Mouse (Mus musculus): Measurements from ENCODE around the gene Fxyd2.

Fxyd2 gene

DNA sequence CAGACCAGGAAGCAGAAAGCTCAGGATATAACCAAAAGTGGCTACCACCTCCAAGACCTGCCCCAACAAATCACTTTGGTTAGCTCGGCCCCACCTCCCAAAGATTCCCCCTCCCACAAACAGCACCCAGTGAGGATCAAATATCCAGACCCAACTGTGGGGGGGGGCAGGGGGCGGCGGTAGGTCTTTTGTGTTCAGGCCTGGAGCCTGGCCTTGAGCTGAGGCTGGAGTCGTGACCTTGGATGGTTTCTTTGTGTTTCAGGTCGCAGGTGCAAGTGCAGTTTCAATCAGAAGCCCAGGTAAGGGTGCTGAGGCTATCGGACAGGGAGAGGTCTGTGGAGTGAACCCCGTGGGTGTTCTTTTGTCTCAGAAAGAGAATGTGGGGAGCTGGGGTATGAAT lies 8.2 kb upstream of the Fxyd2 start:
- no peak for DNase-seq (ENCODE audit: low read depth, low spot score)

DNA sequence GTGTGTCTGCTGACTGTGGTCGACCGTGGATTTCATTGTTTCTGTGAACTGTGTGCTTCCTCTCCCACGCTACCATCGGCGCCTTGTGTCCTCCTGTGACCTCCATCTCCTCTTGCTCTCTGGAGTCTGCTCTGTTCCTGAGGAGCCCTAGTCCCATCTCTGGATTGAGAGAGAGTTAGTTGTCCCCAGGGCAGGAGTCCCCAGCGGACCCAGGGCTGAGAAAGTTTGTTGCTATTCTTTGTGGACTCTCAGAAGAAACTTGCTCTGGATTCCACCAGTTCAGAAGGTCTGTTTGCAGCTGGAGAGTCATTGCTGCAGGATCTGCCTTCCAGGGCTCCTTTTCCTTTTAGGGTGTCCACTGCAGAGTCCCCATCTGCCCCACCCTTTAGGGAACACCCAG lies 4.3 kb upstream of the Fxyd2 start:
- DNase-seq (ENCODE audit: low read depth, low spot score), result no peak

DNA sequence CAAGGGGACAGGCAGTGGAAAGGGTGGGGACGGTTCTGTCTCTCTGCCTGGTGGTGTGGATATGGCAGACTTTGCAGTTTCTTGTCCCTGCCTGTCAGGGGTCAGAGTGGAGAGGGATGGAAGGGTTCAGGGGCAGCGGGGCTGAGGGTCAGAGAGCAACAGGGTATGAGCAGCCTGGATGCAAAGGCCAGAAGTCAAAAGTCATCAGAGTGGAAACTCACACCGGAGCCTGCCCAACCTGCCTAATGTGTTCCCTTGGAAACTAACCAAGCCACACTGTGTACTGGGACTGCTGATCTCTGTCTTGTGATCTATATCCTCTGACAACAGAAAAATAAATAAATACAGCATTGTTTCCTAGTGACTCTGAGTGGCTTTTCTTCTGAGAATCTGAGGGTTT lies 3.7 kb upstream of the Fxyd2 start:
- no peak for DNase-seq (ENCODE audit: low read depth, low spot score)

DNA sequence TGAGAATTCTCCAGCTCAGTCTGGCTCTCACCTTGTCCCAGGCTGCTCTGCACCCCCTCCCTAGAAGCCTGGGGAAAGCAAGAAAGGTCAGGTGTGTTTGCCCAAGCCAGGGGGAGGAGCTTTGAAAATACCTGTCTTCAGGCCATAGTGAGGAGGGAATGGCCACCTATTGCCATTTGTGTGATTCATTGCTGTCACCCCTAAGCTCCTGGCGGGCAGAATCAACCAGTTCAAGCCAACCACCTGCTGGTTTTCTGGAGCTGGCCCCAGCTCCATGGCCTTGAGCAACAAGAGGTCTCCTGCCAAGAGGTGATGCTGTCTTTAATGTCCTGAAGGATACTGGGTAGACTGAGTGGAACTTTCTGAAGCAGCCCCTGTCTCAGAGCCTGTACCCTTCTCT lies 1.1 kb upstream of the Fxyd2 start:
- no peak for DNase-seq (ENCODE audit: low read depth, low spot score)

DNA sequence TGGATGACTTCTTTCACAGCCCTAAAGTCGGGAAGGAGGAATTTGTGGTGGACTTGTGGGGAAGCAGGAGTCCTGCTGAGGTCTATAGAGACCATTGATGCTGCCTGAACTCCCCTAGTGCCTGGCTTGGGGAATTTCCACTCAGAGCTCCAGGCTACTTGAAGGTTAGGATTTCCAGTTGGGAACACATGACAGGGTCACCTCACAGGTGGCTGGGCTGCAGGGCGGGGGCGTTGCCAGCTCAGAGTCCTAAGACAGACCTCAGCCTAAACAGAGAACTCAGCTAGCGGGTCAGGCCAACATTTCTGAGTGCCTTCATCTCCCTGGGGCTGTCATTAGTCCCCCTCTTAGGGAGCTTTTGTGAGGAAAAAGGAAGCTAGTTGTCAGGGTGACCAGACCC lies 2.4 kb downstream of the Fxyd2 start:
- DNase-seq (ENCODE audit: low read depth, low spot score), result no peak

DNA sequence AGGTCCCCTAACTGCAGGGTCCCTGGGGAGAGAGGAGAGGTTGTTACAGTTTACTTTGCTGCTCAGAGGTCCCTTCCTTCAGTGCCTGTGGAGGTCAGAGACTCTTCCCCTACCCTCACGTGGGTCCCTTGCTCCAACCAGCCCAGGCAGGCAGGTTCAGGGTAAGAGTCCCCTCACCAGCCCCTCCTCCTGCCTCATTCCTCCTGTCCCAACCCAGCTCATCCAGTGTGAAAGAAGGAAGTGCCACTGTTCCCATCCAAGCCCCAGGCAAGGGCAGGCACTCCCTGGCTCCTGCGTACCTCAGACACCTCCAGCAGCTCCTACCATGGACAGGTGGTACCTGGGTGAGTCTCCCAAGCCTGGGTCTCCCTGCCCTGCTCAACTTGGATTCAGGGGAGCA lies 3.5 kb downstream of the Fxyd2 start:
- DNase-seq (ENCODE audit: low read depth, low spot score), result no peak

DNA sequence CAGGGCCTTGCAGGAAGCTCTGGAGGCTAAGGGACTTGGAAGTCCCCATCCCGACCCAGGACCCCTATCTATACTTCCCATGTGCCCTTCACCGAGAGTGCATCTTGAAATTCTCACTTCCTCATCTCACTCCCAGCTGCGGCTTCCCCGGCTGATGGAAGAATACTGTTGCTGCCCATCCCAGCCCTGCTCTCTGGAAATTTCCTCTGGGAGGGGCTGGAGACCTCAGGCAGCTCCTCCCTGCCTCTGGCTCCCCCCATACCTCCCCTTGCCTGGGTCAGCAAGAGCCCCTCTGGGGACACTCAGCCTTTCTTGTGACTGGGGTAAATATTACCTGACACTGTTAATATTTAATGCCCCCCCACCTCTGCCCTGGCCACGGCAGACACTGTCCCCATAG lies 6.2 kb downstream of the Fxyd2 start:
- DNase-seq (ENCODE audit: low read depth, low spot score), result no peak

DNA sequence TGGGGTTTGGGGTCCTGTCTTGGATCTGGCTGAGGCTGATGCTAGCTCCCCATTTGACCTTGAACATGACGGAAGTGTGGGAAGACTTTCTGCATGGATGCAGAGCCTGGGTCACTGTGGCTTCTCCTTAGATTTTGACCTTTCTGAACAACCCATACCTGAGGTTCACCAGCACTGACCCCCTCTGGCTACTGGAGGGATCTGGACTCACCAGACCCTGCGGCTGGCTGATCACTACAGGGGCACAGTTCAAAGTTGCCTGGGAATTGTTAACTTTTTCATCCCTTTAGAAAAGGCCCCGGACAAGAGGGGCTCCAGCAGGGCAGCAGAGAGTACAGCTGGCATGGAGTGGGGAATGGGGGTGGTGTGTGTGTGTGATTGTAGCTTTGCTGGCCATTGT lies 7.3 kb downstream of the Fxyd2 start:
- DNase-seq (ENCODE audit: low read depth, low spot score), result no peak

DNA sequence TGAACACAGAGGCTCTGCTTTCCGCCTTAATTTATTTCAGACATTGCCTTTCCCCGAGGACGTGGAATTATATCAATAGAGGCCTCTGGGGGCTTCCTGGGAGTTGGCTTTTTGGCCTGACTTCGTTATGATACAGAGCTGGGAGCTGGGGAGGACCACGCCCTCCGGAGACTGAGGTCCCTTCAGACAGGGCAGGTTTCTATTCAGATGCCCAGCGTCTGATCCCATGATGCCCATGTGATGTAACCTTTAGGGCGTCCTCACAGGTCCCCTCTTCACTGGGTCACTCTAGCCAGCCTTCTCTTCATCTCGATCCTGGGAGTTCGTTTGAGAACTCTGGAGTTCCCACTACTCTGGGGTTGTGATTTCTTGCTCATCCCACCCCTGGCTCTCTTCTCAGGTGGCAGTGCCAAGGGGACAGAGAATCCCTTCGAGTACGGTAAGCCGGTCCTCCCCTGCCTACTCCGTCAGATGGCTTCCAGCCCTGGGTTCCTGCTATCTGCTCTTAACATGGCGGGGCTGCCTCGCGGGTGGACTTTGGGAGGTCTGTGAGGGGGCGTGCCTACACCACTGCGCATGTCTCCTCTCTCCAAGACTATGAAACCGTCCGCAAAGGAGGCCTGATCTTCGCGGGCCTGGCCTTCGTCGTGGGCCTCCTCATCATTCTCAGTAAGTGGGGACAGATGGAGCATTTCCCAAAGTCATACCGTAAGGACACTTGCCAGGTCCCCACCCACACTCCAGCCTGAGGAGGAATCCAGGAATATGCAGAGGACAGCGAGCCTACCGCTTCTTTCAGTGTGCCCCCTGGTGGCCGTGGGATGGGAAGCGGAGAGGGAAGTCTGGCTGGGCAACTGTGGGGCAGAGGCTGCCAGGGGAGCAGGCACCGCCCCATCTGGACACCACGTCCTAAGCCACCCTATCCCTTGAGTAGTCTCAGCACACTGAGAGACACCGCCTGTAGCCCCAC lies 8.5 kb downstream of the Fxyd2 start:
- peak; percentile 67 for DNase-seq (ENCODE audit: low read depth, low spot score)

DNA sequence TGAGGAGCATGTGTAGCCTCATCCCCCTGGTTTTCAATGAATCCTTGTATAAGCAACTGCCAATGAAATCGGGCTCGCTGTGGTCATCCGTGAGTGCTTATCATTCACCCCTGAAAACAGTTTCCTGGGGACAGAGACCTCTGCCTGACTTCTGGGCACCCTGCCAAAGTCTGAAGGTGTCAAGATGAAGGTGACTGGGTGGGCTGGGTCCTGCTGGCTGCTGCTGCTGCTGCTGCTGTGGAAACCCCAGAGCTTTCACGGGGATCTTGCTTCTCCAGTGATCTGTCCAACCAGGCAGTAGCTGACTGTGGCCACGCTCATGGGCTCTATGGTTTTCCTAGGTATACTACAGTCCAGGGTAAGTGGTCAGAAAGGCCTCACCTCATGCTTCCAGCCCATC lies 10.7 kb downstream of the Fxyd2 start:
- no peak for DNase-seq (ENCODE audit: low read depth, low spot score)

DNA sequence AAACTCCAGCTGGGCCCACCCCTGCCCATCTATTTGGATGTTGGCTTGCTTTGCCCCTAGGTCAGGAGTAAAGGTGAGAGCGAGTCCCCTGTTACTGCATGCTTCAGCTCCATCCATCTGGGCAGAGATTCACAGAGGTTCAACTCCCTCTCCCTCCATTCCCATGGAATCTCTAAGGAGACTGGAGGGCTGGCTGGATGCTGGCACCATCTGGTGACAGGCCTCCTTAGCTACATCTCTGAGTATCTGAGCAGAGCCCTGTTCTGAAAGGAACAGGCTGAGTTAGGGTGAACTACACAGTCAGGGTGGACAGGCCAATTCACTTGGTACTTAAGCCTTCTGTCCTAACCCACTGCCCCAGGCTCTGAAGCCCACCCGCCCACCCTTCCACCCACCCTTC lies 11.1 kb downstream of the Fxyd2 start:
- DNase-seq (ENCODE audit: low read depth, low spot score), result no peak

DNA sequence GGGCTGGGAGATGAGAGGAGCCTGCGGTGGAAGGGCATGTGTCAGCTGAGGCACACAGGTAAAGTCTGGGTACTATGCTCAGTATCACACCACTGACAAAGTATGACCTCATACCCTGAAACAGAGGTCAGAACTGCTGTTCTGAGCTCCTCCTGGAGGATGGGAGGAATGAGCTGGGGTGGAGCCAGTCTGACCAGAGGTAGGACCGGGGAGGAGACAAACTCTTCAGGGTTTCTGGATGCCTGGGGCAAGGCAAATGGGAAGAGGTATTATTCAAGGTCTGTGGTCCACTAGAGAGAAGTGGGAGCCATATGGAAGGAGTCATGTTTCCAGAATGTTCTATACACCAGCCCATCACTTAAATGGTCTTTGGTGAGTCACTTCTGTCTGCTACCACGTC lies 11.6 kb downstream of the Fxyd2 start:
- DNase-seq (ENCODE audit: low read depth, low spot score), result no peak

DNA sequence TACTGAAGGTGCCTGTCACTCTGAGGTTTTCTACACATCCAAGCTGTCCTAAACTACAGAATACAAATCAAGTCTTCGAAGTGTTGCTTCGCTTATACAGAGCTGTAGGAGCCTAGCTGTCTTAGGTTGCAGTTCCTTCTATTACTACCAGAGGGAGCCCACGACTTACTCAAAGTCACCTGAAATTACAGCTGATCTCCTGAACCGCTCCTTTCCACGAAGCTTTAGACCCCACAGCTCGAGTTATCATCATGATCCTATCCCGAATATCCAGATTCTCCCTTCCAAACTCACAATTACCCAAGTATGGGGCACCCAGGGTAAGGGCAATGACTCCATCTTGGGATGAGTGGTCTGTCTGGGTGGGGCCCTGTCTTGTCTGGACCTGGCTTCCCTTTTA lies 12.3 kb downstream of the Fxyd2 start:
- DNase-seq (ENCODE audit: low read depth, low spot score), result peak; percentile 44

DNA sequence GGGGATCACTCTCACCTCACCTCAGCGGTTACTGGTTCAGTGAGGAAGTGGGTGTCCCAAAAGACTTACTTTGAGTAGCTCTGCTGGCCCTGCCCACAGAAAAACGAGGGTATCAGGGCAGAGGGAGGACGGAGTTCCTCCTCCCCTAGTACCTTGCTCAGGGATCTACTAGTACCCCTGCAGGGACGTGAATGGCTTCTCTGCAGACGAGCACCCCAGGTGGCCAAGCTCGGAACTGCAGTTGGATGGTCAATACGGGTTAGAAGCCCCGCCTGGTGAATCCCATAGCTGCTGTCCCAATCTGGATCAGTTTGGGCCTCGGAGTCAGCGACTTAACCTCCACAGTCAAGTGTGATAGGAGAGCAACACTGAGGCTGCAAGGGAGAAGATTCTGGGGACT lies 12.8 kb downstream of the Fxyd2 start:
- peak; percentile 70 for DNase-seq (ENCODE audit: low read depth, low spot score)

DNA sequence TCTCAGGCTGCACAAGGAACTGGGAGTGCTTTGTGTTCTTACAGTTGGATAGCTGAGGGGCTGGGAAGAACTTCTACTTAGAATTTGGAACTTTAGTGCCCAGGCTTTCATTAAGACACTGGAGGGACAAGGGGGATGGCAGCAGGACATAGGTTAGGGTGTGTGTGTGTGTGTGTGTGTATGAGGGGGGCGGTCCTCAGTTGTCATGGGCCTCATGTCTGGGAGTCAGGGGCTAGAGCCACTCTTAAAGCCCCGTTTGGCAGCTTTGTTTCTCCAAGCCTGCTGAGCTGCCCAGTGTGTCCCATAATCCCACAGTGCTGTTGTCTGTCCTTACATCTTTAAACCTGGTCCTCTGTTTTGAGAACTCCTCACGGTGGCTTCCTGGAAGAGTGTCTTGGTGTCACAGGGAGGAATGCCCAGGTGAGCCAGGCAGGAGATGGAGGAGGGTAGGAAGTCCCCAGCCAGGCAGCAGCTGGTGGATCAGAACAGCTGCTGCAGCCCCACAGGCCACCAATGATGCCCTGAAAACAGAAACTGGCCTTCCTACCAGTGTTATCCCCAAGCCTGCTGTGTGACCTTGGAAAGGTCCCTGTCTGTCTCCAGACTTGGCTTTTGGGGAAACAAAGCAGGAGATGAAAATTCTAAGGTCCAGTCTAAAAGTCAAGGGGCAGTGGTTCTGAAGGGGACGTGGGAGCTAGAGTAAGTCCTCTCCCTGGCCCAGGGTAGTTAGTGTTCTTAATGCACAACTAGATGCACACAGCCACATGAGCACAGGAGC lies 13.4 kb downstream of the Fxyd2 start:
- DNase-seq (ENCODE audit: low read depth, low spot score), result no peak

DNA sequence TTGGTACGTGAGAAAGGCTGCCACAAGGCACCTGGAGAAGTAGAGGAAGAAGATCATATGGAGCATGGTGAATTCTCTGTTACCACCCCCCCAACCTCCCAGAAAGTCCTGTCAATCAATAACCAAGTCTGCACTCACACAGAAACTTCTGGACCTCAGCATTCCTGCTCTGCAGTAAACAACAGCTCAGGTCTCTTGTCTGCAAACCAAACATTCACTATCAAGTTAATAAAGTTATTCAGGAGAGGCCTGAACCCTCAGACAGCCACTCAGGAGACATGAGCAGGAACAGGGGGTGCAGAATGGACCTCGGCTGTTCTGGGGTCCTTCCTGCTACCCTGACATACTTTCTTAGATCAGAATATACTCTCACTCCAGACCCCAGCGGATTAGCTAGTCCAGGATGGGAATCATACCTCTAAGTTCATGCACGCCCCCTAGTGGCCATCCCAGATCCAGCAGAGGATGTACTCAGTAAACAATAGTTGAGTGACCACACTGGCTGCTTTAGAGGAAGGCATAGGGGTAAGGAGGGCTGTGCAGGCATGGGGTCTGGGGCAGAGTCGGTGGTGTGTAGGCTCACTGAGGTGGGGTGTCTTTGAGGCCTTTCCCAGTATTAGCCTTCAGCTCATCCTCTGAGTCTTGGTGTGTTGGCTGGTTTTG lies 14.1 kb downstream of the Fxyd2 start:
- no peak for DNase-seq (ENCODE audit: low read depth, low spot score)

DNA sequence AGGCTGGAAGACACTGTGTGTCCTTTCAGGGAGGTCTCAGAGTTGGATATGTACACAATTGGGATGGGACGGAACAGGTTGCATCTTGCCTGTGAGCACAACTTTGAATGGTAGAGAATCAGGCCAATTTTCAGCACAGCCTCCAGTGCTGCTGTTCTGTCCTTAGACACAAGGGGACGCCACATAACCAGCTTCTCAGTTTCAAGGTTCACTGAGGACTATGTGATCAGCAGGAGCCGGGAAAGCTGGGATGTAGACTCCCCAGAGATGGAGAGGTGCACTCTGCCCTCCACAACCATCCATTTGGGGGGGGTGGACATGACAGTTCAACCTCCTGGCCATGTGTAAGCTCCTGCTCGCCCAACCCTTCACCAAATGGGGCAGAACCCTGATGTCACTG lies 16.4 kb downstream of the Fxyd2 start:
- DNase-seq (ENCODE audit: low read depth, low spot score), result peak; percentile 55

DNA sequence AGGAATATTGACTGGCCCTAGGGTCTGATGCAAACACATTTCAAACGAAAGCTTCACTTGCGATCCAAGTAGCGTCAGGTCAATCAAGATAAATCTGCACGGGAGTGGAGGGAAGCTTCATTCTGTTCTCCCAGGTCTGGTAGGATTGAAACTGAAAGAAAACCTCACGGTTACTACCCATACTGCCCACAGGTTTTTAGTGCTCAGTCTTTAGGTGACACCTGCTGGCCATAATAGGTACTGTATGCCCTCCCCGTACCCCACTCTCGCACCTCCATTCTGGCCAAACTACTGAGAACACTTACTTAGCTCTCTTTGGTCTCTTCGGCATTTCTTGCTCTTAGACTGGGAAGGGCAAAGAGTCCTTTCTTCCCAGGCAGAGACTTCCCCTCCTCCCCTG lies 17.8 kb downstream of the Fxyd2 start:
- no peak for DNase-seq (ENCODE audit: low read depth, low spot score)

DNA sequence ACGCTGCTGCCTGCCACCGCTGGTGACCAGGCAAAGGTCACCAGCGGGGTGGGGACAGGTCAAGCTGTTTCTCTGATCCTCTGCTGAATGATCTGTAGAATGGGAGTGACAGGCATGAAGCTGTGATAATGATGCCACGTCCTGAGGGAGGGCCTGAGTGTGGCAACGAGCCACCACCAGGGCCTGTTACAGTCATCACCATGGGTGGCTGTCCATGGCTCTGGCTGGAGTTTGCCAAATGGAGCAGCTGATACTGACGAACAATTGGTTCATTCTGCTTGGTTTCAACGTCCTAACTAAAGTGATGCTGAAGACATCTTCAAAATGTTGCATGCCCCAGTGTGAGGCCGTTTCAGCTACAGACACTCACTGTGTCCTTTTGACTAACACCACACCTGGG lies 18.8 kb downstream of the Fxyd2 start:
- no peak for DNase-seq (ENCODE audit: low read depth, low spot score)

DNA sequence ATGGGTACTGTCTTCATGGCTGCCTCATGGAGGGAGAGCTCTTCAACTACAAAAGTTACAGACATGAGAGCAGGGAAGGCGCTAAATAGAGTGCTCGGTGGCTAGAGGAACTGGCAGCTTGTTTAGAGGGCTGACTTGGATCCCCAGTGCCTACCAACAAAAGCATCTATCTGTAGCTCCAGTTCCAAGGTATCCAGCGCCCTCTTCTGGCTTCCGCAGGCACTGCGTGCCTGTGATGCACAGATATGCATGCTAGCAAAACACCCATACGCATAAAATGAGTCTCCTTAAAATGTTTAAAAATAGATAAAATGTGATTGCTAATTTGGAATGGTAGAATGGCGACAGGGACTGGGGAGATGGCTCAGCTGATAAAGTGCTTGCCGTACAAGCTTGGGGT lies 21.7 kb downstream of the Fxyd2 start:
- no peak for DNase-seq (ENCODE audit: low read depth, low spot score)

DNA sequence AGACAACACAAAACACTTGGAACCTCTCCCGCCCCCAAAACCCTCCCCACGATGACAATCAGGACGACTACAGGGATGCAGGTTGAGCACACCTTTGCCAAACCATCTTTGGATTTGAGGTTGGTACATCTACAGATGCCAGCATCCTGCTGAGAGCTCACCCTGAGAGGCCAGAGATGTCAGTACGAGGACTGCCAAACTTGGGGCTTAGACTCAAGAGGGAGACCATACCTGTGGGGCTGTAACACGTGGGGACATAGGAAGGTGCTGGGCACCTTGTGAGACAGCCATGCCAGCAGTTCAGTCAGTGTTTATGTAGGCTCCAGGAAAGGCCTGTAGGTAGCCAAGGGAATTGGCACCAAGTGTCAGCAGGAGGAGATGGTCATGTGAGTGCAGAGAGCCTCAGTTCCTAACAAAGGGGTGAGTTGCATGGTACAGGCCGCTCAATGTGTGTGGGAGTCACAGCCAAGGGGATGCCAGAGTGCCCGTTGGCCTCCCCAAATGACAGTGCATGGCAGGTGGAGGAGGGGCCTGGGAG lies 23.4 kb downstream of the Fxyd2 start:
- DNase-seq (ENCODE audit: low read depth, low spot score), result no peak

DNA sequence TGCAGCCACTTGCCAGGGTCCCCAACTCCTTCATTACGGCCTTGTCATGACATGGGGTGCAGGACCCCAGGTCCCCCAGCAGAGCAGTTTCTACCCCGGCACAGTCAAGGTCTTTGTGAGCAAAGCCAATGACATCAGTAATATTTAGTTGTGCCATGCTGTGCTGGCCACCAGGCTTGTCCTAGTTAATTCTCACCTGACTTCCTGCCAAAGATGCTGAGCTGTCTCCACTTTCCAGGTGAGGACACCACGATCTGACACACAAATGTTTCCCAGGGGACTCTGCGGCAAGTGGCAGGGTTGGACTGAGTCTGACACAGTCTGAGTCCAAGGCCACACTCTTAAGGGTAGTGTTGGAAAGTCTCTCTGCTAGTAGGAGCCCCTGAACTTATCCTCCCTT lies 27.0 kb downstream of the Fxyd2 start, which contains the start of gene Dscaml1:
Gene Dscaml1, plus strand, starts transcription at position 173 of the 400 bp plus-strand sequence.
- DNase-seq (ENCODE audit: low read depth, low spot score), result no peak

All from embryo, embryonic 11.5 days (tissue).